Mouse (Mus musculus): ENCODE data around the gene H2-Q2.
"Not testable (repeated sequence)": the region's sequence is repeated elsewhere in the genome, so short reads cannot be mapped to it uniquely, and the experiment has no call there.

The H2-Q2 gene

GRCm38 (mm10) chr17:35342071-35342671, at the start of gene H2-Q2:
Gene H2-Q2, plus strand, starts transcription at chr17:35342242.
- no peak for DNase-seq (ENCODE audit: low read depth, low spot score)

- DNase-seq (ENCODE audit: low read depth, low spot score) = peak; percentile 66
These were observed 46.2 kb upstream of the H2-Q2 start for GRCm38 (mm10) chr17:35295796-35296195.

GRCm38 (mm10) chr17:35300261-35300945, 41.6 kb upstream of the H2-Q2 start:
- DNase-seq (ENCODE audit: low read depth, low spot score) = peak; percentile 71

DNA sequence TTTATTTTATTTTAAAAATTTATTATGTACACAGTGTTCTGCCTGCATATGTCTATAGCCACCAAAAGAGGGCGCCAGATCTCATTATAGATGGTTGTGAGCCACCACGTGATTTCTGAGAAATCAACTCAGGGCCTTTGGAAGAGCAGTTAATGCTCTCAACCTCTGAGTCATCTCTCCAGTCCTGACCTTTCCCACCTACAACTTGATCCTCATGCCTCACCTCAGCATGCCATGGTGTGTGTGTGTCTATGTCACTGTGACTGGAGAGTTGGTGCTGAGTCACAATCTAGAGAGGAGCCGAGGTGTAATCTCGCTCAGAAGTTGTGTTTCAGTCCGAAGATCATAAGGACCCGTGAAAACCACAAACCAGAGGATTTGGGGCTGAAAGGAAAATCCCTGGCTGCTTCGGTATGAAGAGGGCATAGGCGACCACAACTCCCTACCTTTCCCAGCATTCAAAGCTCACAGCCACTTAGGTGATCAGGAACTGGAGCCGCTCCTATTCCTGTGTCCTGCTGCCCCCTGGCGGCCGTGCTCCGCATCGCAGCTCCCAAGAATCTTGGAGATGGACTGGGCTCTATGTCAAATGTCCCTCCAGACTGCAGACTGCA, 40.3 kb upstream of the H2-Q2 start:
- DNase-seq (ENCODE audit: low read depth, low spot score) = peak; percentile 88

DNA sequence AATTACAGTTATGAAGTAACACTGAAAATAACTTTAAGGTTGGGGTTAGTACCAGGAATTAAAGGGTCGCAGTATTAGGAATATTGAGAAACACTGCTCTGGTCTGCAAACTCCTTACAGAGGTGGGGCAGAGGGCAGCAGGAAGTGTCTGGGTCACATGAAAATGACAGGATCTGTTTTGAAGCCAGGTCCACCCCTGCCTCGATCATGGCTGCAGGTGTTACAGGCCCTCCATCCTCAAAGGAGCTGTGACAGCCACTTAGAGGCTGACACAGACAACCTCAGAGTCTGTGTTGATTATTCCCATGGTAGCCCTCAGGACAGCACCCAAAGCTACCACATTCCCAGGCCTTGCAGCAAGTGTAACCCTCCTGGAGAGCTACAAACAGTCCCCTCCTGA, 38.8 kb upstream of the H2-Q2 start:
- DNase-seq (ENCODE audit: low read depth, low spot score) = no peak

- no peak for DNase-seq (ENCODE audit: low read depth, low spot score)
These were observed 38.2 kb upstream of the H2-Q2 start for GRCm38 (mm10) chr17:35303756-35304350.

- DNase-seq (ENCODE audit: low read depth, low spot score) = no peak
These were observed 37.6 kb upstream of the H2-Q2 start for GRCm38 (mm10) chr17:35304478-35304877.

DNA sequence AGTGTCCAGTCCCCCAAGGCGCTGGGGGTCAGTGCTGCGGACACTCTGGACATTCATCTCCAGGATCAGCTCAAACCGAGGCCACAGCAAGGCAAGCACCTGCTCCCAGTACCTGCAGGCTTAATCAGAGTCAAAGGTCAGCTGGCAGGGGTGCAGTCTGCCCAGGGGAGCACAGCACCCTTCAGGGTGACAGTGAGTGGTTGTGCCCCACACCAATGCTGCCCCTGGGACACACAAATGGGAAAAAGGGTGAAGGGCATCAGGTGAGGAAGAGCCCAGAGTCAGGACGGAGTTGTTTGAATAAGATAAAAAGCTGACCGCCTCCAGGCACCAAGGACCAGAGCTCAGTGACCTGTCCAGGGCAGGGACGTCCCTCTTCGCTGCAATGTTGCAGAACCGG, 37.1 kb upstream of the H2-Q2 start:
- not testable (repeated sequence) for DNase-seq (ENCODE audit: low read depth, low spot score)

DNA sequence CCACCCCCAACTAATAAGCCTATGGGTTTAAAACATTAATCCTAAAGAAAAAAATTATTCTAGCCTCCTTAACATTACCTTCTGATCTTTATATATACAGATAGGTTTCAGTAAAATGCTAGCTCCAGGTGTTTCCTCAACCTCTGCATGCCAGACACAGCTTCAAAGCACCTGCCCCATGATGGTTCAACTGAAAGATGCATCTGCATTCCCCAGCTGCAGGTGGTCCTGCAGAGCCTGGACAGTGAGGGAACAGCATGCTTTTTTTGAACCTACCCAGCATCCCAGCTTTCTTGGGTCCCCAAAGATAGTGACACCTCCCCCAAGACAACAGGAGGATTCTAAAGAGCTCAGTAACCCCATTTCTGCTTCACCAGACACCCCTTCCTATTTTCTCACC, 23.4 kb upstream of the H2-Q2 start:
- DNase-seq (ENCODE audit: low read depth, low spot score) = no peak

DNA sequence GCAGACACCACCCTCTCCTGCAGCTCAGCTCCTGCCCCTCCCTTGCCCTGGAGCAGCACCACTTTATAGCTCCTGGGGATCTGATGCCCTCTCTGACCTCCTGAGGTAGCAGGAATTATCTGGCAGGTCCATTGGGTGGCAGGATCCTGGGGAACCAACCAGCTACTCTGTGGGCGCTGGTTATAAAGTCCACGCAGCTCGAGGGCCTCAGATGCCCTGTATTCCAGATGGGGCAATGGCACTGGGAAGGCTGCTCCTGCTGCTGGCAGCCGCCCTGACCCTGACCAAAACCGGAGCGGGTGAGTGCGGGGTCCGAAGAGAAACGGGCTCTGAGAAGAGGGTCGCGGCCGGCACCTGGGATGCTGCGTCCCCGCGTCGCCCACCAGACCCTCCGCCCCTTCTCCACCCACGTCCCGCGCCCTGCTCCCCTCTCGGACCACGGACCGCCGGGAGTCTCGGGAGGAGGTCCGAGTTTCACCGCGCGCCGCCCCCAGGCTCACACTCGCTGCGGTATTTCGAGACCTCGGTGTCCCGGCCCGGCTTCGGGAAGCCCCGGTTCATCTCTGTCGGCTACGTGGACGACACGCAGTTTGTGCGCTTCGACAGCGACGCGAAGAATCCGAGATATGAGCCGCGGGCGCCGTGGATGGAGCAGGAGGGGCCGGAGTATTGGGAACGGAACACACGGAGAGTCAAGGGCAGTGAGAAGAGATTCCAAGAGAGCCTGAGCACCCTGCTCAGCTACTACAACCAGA, 21.5 kb upstream of the H2-Q2 start, which contains the start of gene H2-Q1:
Gene H2-Q1 (plus strand): TSS at position 79 of the 755 bp plus-strand sequence.
- DNase-seq (ENCODE audit: low read depth, low spot score) = peak; percentile 28

GRCm38 (mm10) chr17:35325124-35325523, 16.9 kb upstream of the H2-Q2 start:
- peak; percentile 20 for DNase-seq (ENCODE audit: low read depth, low spot score)

DNA sequence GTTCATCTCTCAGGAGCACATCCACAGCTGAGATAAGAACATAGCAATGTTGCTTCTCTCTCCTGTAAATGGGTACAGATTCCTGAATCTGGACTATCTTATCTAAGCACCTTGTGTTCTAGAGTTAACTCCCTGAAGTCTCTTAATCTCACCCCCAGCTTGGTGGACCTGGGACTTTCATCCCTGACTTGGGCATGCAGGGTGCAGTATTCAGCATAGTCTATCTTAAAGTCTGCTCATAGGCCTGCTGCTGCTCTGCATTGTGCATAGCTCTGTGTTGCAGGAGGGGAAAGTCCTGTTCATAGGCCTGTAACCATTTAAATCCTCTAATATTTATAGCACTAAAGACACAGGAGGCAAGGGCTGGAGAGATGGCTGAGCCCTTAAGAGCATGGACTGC, 16.0 kb upstream of the H2-Q2 start:
- not testable (repeated sequence) for DNase-seq (ENCODE audit: low read depth, low spot score)

DNA sequence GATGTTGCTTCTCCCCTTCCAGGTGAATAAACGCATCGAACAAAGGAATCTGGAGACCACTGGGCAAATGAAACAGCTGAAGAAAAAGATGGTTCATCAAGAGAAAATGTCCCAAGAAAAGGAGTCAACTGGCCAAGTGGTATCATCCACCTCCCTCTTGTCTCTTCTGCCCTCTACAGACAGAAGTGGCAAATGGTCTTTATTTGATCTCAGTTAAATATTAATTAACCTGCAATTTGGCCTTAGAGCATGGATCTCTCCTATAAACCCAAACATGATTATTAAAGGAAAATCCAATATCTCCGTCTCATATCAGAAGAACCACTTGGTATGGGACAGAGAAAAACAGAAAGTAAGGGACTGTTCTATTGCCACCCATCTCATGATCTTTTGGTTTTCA, 12.3 kb upstream of the H2-Q2 start:
- not testable (repeated sequence) for DNase-seq (ENCODE audit: low read depth, low spot score)

DNA sequence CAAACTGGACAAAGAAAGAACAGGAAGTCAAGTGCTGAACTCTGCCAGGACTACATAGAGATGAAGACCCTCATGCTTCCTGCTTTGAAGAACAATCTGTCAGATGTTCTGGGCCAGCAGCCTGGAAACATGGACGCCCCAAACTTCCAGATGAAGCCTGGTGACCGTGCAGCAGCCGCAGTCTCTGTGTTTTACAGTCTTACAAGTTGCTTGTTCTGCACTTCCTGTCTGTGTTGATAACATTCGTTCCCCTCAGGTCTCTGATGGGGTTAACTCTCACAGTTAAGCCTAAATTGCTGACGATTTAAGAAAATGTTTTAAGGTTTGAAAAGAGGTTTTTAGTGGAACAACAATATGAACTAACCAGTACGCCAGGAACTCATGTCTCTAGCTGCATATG, 10.5 kb upstream of the H2-Q2 start:
- DNase-seq (ENCODE audit: low read depth, low spot score) = not testable (repeated sequence)

GRCm38 (mm10) chr17:35342711-35343476, 852 bp downstream of the H2-Q2 start:
- peak; percentile 50 for DNase-seq (ENCODE audit: low read depth, low spot score)

DNA sequence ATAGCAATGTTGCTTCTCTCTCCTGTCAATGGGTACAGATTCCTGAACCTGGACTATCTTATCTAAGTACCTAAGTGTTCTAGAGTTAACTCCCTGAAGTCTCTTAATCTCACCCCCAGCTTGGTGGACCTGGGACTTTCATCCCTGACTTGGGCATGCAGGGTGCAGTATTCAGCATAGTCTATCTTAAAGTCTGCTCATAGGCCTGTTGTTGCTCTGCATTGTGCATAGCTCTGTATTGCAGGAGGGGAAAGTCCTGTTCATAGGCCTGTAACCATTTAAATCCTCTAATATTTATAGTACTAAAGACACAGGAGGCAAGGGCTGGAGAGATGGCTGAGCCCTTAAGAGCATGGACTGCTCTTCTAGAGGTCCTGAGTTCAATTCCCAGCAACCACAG, 5.6 kb downstream of the H2-Q2 start:
- DNase-seq (ENCODE audit: low read depth, low spot score) = not testable (repeated sequence)

- DNase-seq (ENCODE audit: low read depth, low spot score) = not testable (repeated sequence)
These were observed 11.2 kb downstream of the H2-Q2 start for GRCm38 (mm10) chr17:35353275-35353674.

GRCm38 (mm10) chr17:35354071-35354470, 12.0 kb downstream of the H2-Q2 start:
- no peak for DNase-seq (ENCODE audit: low read depth, low spot score)

DNA sequence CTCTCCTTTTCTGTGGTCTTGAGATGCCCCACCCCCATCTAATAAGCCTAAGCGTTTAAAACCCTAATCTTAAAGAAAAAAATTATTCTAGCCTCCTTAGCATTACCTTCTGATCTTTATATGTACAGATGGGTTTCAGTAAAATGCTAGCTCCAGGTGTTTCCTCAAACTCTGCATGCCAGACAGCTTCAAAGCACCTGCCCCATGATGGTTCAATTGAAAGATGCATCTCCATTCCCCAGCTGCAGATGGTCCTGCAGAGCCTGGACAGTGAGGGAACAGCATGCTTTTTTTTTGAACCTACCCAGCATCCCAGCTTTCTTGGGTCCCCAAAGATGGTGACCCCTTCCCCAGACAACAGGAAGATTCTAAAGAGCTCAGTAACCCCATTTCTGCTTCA, 15.0 kb downstream of the H2-Q2 start:
- no peak for DNase-seq (ENCODE audit: low read depth, low spot score)

- peak; percentile 35 for DNase-seq (ENCODE audit: low read depth, low spot score)
These were observed 16.9 kb downstream of the H2-Q2 start for GRCm38 (mm10) chr17:35358763-35359469.
